ENCODE assay signal across 27 mouse cellular contexts in the genomic region with DNA sequence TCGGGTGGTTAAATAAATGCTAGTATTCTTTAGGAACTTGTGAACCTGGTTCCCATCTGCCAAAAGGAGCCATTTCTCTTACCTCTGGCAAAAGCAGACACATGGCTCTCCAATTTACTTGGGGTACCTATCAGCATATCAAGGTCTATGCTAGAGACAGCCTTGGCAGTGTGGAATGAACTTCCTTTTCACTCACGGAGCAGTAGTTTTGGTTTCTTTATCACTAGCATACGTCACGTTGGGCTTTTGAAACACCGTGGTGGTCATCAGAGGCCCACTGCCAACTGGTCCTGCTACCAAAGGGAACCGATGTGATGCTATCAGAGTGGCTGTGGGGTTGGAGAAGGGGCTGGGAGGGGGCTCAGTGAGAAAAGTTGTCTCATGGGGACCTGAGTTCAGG. TPM values are rescaled to one million over a fixed set of nuclear protein-coding genes. Genes with fewer than 3 reads are reported as not detected.
DNase-seq lines count a peak whose midpoint lies in the region; ATAC-seq lines count a peak whose summit lies in the region.
"Had no signal": no experiment of that assay in that cellular context is flagged by ENCODE, and none has a peak within 500 bp of the region (broad histone marks: within the 10 kb centered on the region; RNA-seq: fewer than 3 reads in every experiment).

No protein-coding gene starts in this region.

- H3K36me3 ChIP-seq in liver, embryonic 15.5 days (replicated peaks): peaks cover 33% of the 10 kb centered on the region
- H3K36me3 ChIP-seq in liver, embryonic 11.5 days (ENCODE audit: control insufficient read depth, insufficient read depth, low read length): peaks cover 14% of the 10 kb centered on the region
- peaks cover 11% of the 10 kb centered on the region; the same call in 1 of the 2 replicates for H3K36me3 ChIP-seq in hindbrain, embryonic 13.5 days

- H3K27me3 ChIP-seq in liver, embryonic 15.5 days: no peaks in the 10 kb centered on the region
- H3K27me3 ChIP-seq in liver, embryonic 11.5 days (replicated peaks; ENCODE audit: control insufficient read depth, insufficient read depth, low read length): no peaks in the 10 kb centered on the region
- H3K27me3 ChIP-seq in hindbrain, embryonic 13.5 days: no peaks in the 10 kb centered on the region
- H3K27me3 ChIP-seq: embryonic facial prominence, embryonic 15.5 days; heart, embryonic 13.5 days; intestine, embryonic 15.5 days; midbrain, embryonic 12.5 days; neural tube, embryonic 12.5 days had no signal

- no peak overlapping the region for H3K4me3 ChIP-seq in liver, embryonic 15.5 days (replicated peaks)
- no peak overlapping the region for H3K4me3 ChIP-seq in liver, embryonic 11.5 days (ENCODE audit: low read depth, low read length)
- H3K4me3 ChIP-seq in hindbrain, embryonic 13.5 days: no peak overlapping the region
- H3K4me3 ChIP-seq: embryonic facial prominence, embryonic 15.5 days; forebrain, embryonic 10.5 days; heart, embryonic 13.5 days; intestine, embryonic 15.5 days; midbrain, embryonic 12.5 days; neural tube, embryonic 12.5 days had no signal

- peaks cover 47% of the 10 kb centered on the region for H3K4me1 ChIP-seq in liver, embryonic 15.5 days (replicated peaks)
- H3K4me1 ChIP-seq in liver, embryonic 11.5 days (replicated peaks; ENCODE audit: control insufficient read depth, insufficient read depth, low read length): peaks cover 31% of the 10 kb centered on the region
- peaks cover 22% of the 10 kb centered on the region for H3K4me1 ChIP-seq in hindbrain, embryonic 13.5 days (replicated peaks)

- 40% methylated on average over 6 of the region's 6 CpGs for WGBS in liver, embryonic 15.5 days (ENCODE audit: insufficient replicate concordance)
- 69% methylated on average over 6 of the region's 6 CpGs for WGBS in liver, embryonic 11.5 days
- WGBS in hindbrain, embryonic 13.5 days: 96% methylated on average over 6 of the region's 6 CpGs

- ATAC-seq in liver, embryonic 15.5 days (ENCODE audit: insufficient read depth): no peak
- no peak for ATAC-seq in liver, embryonic 11.5 days (replicated peaks; ENCODE audit: low FRiP score)
- ATAC-seq in activated CD4-positive, CD25-positive, alpha-beta regulatory T cell, adult 4 months: peak; percentile 31
- peak; percentile 29; the same call in 1 of the 2 replicates for ATAC-seq in megakaryocyte progenitor cell, adult 5-6 weeks (replicated peaks; ENCODE audit: poor library complexity)
- ATAC-seq in hindbrain, embryonic 13.5 days (ENCODE audit: low FRiP score): no peak
- ATAC-seq: forebrain, postnatal 0 days; intestine, embryonic 15.5 days had no signal

- H3K4me2 ChIP-seq in liver, embryonic 15.5 days: peak overlapping the region; percentile 74
- no peak overlapping the region for H3K4me2 ChIP-seq in liver, embryonic 11.5 days
- no peak overlapping the region for H3K4me2 ChIP-seq in hindbrain, embryonic 13.5 days
- H3K4me2 ChIP-seq: embryonic facial prominence, embryonic 15.5 days; heart, embryonic 13.5 days; hindbrain, embryonic 14.5 days; intestine, embryonic 15.5 days; midbrain, embryonic 12.5 days; neural tube, embryonic 12.5 days had no signal

- no peak overlapping the region for H3K27ac ChIP-seq in liver, embryonic 15.5 days (replicated peaks)
- H3K27ac ChIP-seq in liver, embryonic 11.5 days (ENCODE audit: low read depth, low read length): no peak overlapping the region
- no peak overlapping the region for H3K27ac ChIP-seq in hindbrain, embryonic 13.5 days
- H3K27ac ChIP-seq: embryonic facial prominence, embryonic 15.5 days; forebrain, embryonic 10.5 days; heart, embryonic 13.5 days; hindbrain, embryonic 14.5 days; intestine, embryonic 15.5 days; liver, embryonic 14.5 days; macrophage; midbrain, embryonic 12.5 days; neural tube, embryonic 12.5 days had no signal

- no peaks in the 10 kb centered on the region for H3K9me3 ChIP-seq in liver, embryonic 15.5 days (replicated peaks)
- no peaks in the 10 kb centered on the region for H3K9me3 ChIP-seq in liver, embryonic 11.5 days (ENCODE audit: control insufficient read depth, low read length)
- H3K9me3 ChIP-seq in hindbrain, embryonic 13.5 days: no peaks in the 10 kb centered on the region
- H3K9me3 ChIP-seq: embryonic facial prominence, embryonic 15.5 days; heart, embryonic 13.5 days; intestine, embryonic 15.5 days; midbrain, embryonic 12.5 days; neural tube, embryonic 12.5 days had no signal

- no peak overlapping the region for H3K9ac ChIP-seq in liver, embryonic 15.5 days
- no peak overlapping the region; the same call in 1 of the 2 replicates for H3K9ac ChIP-seq in liver, embryonic 11.5 days (ENCODE audit: low read depth, low read length)
- no peak overlapping the region for H3K9ac ChIP-seq in hindbrain, embryonic 13.5 days
- H3K9ac ChIP-seq: embryonic facial prominence, embryonic 15.5 days; forebrain, postnatal 0 days; heart, embryonic 13.5 days; hindbrain, embryonic 14.5 days; intestine, embryonic 15.5 days; liver, embryonic 14.5 days; midbrain, embryonic 12.5 days; neural tube, embryonic 12.5 days had no signal

- intact Hi-C loops in heart, postnatal 36 days (cut with DNase I): loop anchor here (2.0 kb wide), 1 partner anchor 150 kb away; no protein-coding TSS in a partner anchor

- no peak for DNase-seq in liver, embryonic 11.5 days (ENCODE audit: low spot score)
- DNase-seq in retina, embryonic 14.5 days (ENCODE audit: low spot score): no peak
- no peak for DNase-seq in heart, postnatal 36 days
- DNase-seq in layer of hippocampus, adult 18-20 months (ENCODE audit: low spot score in 2 of 2): no peak
- DNase-seq: adrenal gland, adult 8-10 months; cerebellum, adult 11-12 months; cerebellum, postnatal 10 days; forebrain, postnatal 0 days; gastrocnemius, postnatal 14 days; heart, adult 18-20 months; heart, postnatal 14 days; kidney, adult 8-10 months; kidney, postnatal 10 days; thymus, postnatal 25 days had no signal

RNA-seq across cellular contexts. Expression of a gene that starts 5.1 kb away (rescaled TPM):
- 11.8 and 12.8 TPM in 2 replicates for polyA plus RNA-seq in liver, embryonic 15.5 days (2015; fragmentation: Nextera tagmentation; extraction: Ambion mirVana)
- 24.2 and 25.1 TPM in 2 replicates for polyA plus RNA-seq in liver, embryonic 11.5 days (2014; fragmentation: Nextera tagmentation; extraction: Ambion mirVana)
- 1 to 10 TPM; 8.6 to 8.7 TPM for polyA plus RNA-seq in activated CD4-positive, CD25-positive, alpha-beta regulatory T cell, adult 4 months (2017; shearing (Covaris generic))
- total RNA-seq in megakaryocyte progenitor cell, adult 5-6 weeks (2015): 17.2 and 19.0 TPM in 2 replicates
- 17.7 and 24.1 TPM in 2 replicates for total RNA-seq in megakaryocyte progenitor cell, adult 5-6 weeks (2017)
- polyA plus RNA-seq in hindbrain, embryonic 13.5 days (2015; fragmentation: Nextera tagmentation; extraction: Ambion mirVana): 3.7 and 3.8 TPM in 2 replicates
- total RNA-seq in heart, postnatal 36 days (2021): under 1 TPM; 0.22 to 0.28 TPM
- under 1 TPM; 0.10 to 0.15 TPM for total RNA-seq in layer of hippocampus, adult 18-20 months (2021)

RNA-seq across cellular contexts. Expression of a gene that starts 27.2 kb away (rescaled TPM):
- 0.15 and 0.20 TPM in 2 replicates for polyA plus RNA-seq in liver, embryonic 15.5 days (2015; fragmentation: Nextera tagmentation; extraction: Ambion mirVana)
- 0.62 and 0.68 TPM in 2 replicates for polyA plus RNA-seq in liver, embryonic 11.5 days (2014; fragmentation: Nextera tagmentation; extraction: Ambion mirVana)
- polyA plus RNA-seq in activated CD4-positive, CD25-positive, alpha-beta regulatory T cell, adult 4 months (2017; shearing (Covaris generic)): under 1 TPM in 1 of 2 experiments, not detected in 1; 0.19 TPM
- total RNA-seq in megakaryocyte progenitor cell, adult 5-6 weeks (2015): not detected in 2 replicates
- not detected in 2 replicates for total RNA-seq in megakaryocyte progenitor cell, adult 5-6 weeks (2017)
- polyA plus RNA-seq in hindbrain, embryonic 13.5 days (2015; fragmentation: Nextera tagmentation; extraction: Ambion mirVana): 0.28 and 0.42 TPM in 2 replicates
- 10 to 100 TPM; 13.1 to 17.9 TPM for total RNA-seq in heart, postnatal 36 days (2021)
- 1 to 10 TPM; 1.4 to 2.5 TPM for total RNA-seq in layer of hippocampus, adult 18-20 months (2021)

RNA-seq across cellular contexts. Expression of a gene that starts 42.6 kb away (rescaled TPM):
- 0.16 and 0.17 TPM in 2 replicates for polyA plus RNA-seq in liver, embryonic 15.5 days (2015; fragmentation: Nextera tagmentation; extraction: Ambion mirVana)
- 0.43 and 0.60 TPM in 2 replicates for polyA plus RNA-seq in liver, embryonic 11.5 days (2014; fragmentation: Nextera tagmentation; extraction: Ambion mirVana)
- polyA plus RNA-seq in activated CD4-positive, CD25-positive, alpha-beta regulatory T cell, adult 4 months (2017; shearing (Covaris generic)): 100 to 1,000 TPM in 1 of 2 experiments, 10 to 100 TPM in 1; 94.7 to 118 TPM
- total RNA-seq in megakaryocyte progenitor cell, adult 5-6 weeks (2015): 0.07 TPM in 1 of 2 replicates, not detected in the other
- total RNA-seq in megakaryocyte progenitor cell, adult 5-6 weeks (2017): 0.20 TPM in 1 of 2 replicates, not detected in the other
- polyA plus RNA-seq in hindbrain, embryonic 13.5 days (2015; fragmentation: Nextera tagmentation; extraction: Ambion mirVana): 0.13 and 0.27 TPM in 2 replicates
- under 1 TPM in 1 of 2 experiments, not detected in 1; 0.14 TPM for total RNA-seq in heart, postnatal 36 days (2021)
- total RNA-seq in layer of hippocampus, adult 18-20 months (2021): under 1 TPM; 0.10 to 0.17 TPM

RNA-seq across cellular contexts. Expression of a gene that starts 43.8 kb away (rescaled TPM):
- 73.0 and 73.6 TPM in 2 replicates for polyA plus RNA-seq in liver, embryonic 15.5 days (2015; fragmentation: Nextera tagmentation; extraction: Ambion mirVana)
- polyA plus RNA-seq in liver, embryonic 11.5 days (2014; fragmentation: Nextera tagmentation; extraction: Ambion mirVana): 145 and 148 TPM in 2 replicates
- polyA plus RNA-seq in activated CD4-positive, CD25-positive, alpha-beta regulatory T cell, adult 4 months (2017; shearing (Covaris generic)): 10 to 100 TPM; 50.2 to 65.2 TPM
- total RNA-seq in megakaryocyte progenitor cell, adult 5-6 weeks (2015): 78.9 and 81.7 TPM in 2 replicates
- total RNA-seq in megakaryocyte progenitor cell, adult 5-6 weeks (2017): 54.2 and 60.2 TPM in 2 replicates
- 120 and 136 TPM in 2 replicates for polyA plus RNA-seq in hindbrain, embryonic 13.5 days (2015; fragmentation: Nextera tagmentation; extraction: Ambion mirVana)
- total RNA-seq in heart, postnatal 36 days (2021): 10 to 100 TPM; 82.2 to 94.1 TPM
- total RNA-seq in layer of hippocampus, adult 18-20 months (2021): 10 to 100 TPM; 51.6 to 52.4 TPM

RNA-seq across cellular contexts. Expression of a gene that starts 43.9 kb away (rescaled TPM):
- polyA plus RNA-seq in liver, embryonic 15.5 days (2015; fragmentation: Nextera tagmentation; extraction: Ambion mirVana): 29.6 and 32.7 TPM in 2 replicates
- polyA plus RNA-seq in liver, embryonic 11.5 days (2014; fragmentation: Nextera tagmentation; extraction: Ambion mirVana): 81.1 and 85.3 TPM in 2 replicates
- 10 to 100 TPM; 20.6 to 28.4 TPM for polyA plus RNA-seq in activated CD4-positive, CD25-positive, alpha-beta regulatory T cell, adult 4 months (2017; shearing (Covaris generic))
- total RNA-seq in megakaryocyte progenitor cell, adult 5-6 weeks (2015): 6.7 and 10.0 TPM in 2 replicates
- 4.9 and 7.2 TPM in 2 replicates for total RNA-seq in megakaryocyte progenitor cell, adult 5-6 weeks (2017)
- polyA plus RNA-seq in hindbrain, embryonic 13.5 days (2015; fragmentation: Nextera tagmentation; extraction: Ambion mirVana): 180 and 185 TPM in 2 replicates
- total RNA-seq in heart, postnatal 36 days (2021): 10 to 100 TPM; 47.1 to 48.1 TPM
- total RNA-seq in layer of hippocampus, adult 18-20 months (2021): 1 to 10 TPM; 8.6 to 8.7 TPM

Comparison
In these comparisons a context has a peak if more than half of its experiments do, and no peak if none do; other contexts are left out.
1. ATAC-seq: peak in activated CD4-positive, CD25-positive, alpha-beta regulatory T cell, adult 4 months (single experiment) and megakaryocyte progenitor cell, adult 5-6 weeks (single experiment); none in liver, embryonic 15.5 days (single experiment), liver, embryonic 11.5 days (single experiment) and hindbrain, embryonic 13.5 days (single experiment).
2. RNA of a gene that starts 42.6 kb away (polyA plus RNA-seq): 94.7 to 118 TPM in activated CD4-positive, CD25-positive, alpha-beta regulatory T cell, adult 4 months; 0.43 to 0.60 TPM in liver, embryonic 11.5 days, 0.13 to 0.27 TPM in hindbrain, embryonic 13.5 days and 0.16 to 0.17 TPM in liver, embryonic 15.5 days; every median in the first group is over 10 times any median in the second.